Mouse (Mus musculus) lung, embryonic 16.5 days (tissue): ENCODE data around the gene Sh3gl3. TPM values are rescaled to one million over a fixed set of nuclear protein-coding genes. Genes with fewer than 3 reads are reported as not detected.

Experiments
- ATAC-seq: fragments of 200-750 bp; cut with Nextera tagmentation; 2 replicates; pipeline ENCODE4 v1.8.0; 2017; ENCODE audit warnings: low read depth, mild to moderate bottlenecking, moderate library complexity
- H3K27ac ChIP-seq: fragments of 300-500 bp; sonication (generic); 2 replicates; pipeline ENCODE4 v1.5.1; 2014; ENCODE audit warnings: mild to moderate bottlenecking, control low read depth, low read length
- H3K27me3 ChIP-seq: fragments of 300-500 bp; sonication (generic); 2 replicates; pipeline ENCODE4 v1.6.1; 2014; ENCODE audit warnings: low read depth, low read length, mixed read lengths; ENCODE audit not compliant: control insufficient read depth, insufficient read depth
- H3K36me3 ChIP-seq: fragments of 300-500 bp; sonication (generic); 2 replicates; pipeline ENCODE4 v1.6.1; 2014; ENCODE audit warnings: low read length; ENCODE audit not compliant: control insufficient read depth, insufficient read depth
- H3K4me1 ChIP-seq: fragments of 300-500 bp; sonication (generic); replicated peaks from 2 replicates; pipeline ENCODE4 v1.6.1; 2014; ENCODE audit warnings: low read length, mixed read lengths; ENCODE audit not compliant: control insufficient read depth, insufficient read depth
- H3K4me2 ChIP-seq: fragments of 300-500 bp; sonication (generic); 2 replicates; pipeline ENCODE4 v1.6.1; 2014; ENCODE audit warnings: low read depth, low read length, control low read depth
- H3K4me3 ChIP-seq: fragments of 300-500 bp; sonication (generic); 2 replicates; pipeline ENCODE4 v1.5.1; 2014; ENCODE audit warnings: mild to moderate bottlenecking, low read length, control low read depth
- H3K9ac ChIP-seq: fragments of 300-500 bp; sonication (generic); 2 replicates; pipeline ENCODE4 v1.6.1; 2014; ENCODE audit warnings: low read length, control low read depth
- H3K9me3 ChIP-seq: fragments of 300-500 bp; sonication (generic); 2 replicates; pipeline ENCODE4 v1.6.1; 2016; ENCODE audit warnings: low read length; ENCODE audit not compliant: control insufficient read depth
- WGBS: fragments of 180-500 bp; shearing (Covaris S2); extraction: QIAGEN DNeasy Blood & Tissue Kit; methylation state at CpG from one replicate; pipeline ENCODE4 v1.1.7; 2014; 5-methylcytosine and 5-hydroxymethylcytosine counted together
- polyA plus RNA-seq: library from polyadenylated mRNA; unstranded; fragments of >200 nt; fragmentation: Nextera tagmentation; extraction: Ambion mirVana; gene quantifications from 2 replicates; pipeline ENCODE4 v1.2.1, GENCODE M21; 2015

Sh3gl3 gene
- polyA plus RNA-seq, 1 experiment from 2014 or later, result 2.9 TPM

DNA sequence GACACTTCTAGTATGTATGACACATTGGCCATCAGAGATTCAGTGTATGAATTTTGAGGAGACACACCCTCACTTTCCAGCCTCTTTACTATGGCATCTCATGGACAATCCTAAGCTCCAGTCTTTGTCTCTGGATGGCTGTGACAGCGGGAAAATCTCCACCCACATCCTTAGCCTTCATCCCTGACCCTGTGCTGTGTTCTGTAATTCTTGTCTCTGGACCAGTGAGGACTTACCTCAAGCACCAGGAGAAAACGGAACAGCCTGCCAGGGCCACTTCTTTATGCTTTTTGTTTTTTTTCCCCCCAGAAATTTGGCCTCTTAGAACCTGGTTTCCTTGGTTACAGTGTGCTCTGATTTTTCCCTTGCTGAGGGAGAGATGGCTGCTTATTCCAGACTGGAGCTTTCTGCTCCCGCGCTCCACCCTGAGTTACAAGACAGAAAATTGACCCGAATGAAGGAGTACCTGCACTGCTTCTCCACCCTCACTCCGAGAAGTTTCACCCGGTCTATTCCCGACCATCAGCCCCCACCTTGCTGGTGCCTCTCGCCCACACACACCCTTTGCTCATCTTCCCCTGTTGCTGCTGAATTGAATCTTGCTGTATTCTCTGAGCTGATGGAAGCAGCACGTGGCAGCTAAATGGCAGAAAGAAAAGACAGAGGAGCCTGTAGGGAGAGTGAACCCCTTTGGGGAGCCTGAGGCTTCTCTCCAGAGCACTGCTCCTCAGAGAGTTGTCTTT lies 75.5 kb downstream of the Sh3gl3 start:
- Histone ChIP-seq H3K27ac (no peak overlapping the region), H3K4me1 (no peaks in the 10 kb centered on the region), H3K9me3 (no peaks in the 10 kb centered on the region), H3K27me3 (no peaks in the 10 kb centered on the region), H3K9ac (no peak overlapping the region), H3K4me2 (no peak overlapping the region), H3K36me3 (no peaks in the 10 kb centered on the region), H3K4me3 (no peak overlapping the region)
- 64% methylated on average over 10 of the region's 10 CpGs for WGBS
- ATAC-seq, result no peak

DNA sequence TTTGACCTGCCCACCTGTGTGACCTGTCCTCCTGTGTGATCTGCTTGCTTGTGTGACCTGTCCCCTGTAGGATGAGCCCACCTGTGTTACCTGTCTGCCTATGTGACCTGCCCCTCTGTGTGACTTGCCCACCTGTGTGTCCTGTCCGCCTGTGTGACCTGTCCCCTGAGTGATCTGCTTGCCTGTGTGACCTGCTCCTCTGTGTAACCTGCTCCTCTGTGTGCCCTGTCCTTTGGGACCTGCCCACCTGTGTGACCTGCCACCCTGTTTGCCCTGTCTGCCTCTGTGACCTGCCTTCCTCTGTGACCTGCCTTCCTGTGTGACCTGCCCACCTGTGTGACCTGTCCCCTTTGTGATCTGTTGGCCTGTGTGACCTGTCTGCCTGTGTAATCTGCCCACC lies 79.7 kb downstream of the Sh3gl3 start:
- Histone ChIP-seq H3K4me2 (no peak overlapping the region), H3K9ac (no peak overlapping the region), H3K27ac (no peak overlapping the region), H3K4me1 (no peaks in the 10 kb centered on the region), H3K36me3 (no peaks in the 10 kb centered on the region), H3K27me3 (no peaks in the 10 kb centered on the region), H3K9me3 (no peaks in the 10 kb centered on the region), H3K4me3 (no peak overlapping the region)
- 85% methylated on average over 1 of the region's 1 CpGs for WGBS
- ATAC-seq, result no peak

GRCm38 (mm10) chr7:82256936-82257335 lies 83.3 kb downstream of the Sh3gl3 start:
- no peak for ATAC-seq
- Histone ChIP-seq H3K4me2 (no peak overlapping the region), H3K27ac (no peak overlapping the region), H3K9me3 (no peaks in the 10 kb centered on the region), H3K36me3 (no peaks in the 10 kb centered on the region), H3K27me3 (no peaks in the 10 kb centered on the region), H3K4me1 (no peaks in the 10 kb centered on the region), H3K4me3 (no peak overlapping the region), H3K9ac (no peak overlapping the region)
- WGBS, result 63% methylated on average over 6 of the region's 6 CpGs

DNA sequence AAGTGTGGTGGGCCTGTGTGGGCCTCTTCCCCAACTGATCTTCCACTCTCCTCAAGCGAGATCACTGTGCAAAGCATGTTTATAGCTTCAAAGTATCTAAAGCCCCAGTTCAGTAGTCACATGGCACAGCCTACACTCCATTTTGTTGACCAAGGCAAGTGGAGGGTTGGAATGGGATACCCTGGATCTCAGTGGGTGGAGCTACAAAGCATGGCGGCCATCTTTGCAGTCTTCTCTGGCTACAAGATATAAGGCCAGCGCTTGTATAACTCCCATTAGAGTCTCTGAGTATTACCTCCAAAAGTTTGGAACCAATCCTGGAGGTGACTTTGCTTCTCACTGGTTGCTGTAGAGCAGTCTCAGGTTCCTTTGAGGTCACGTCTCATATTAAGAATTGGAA lies 83.9 kb downstream of the Sh3gl3 start:
- 85% methylated on average over 4 of the region's 4 CpGs for WGBS

GRCm38 (mm10) chr7:82260210-82260609 lies 86.6 kb downstream of the Sh3gl3 start:
- no peak overlapping the region for H3K4me2 ChIP-seq
- no peak for ATAC-seq
- H3K36me3 ChIP-seq, result no peaks in the 10 kb centered on the region
- no peak overlapping the region for H3K4me3 ChIP-seq
- H3K27ac ChIP-seq, result no peak overlapping the region
- no peaks in the 10 kb centered on the region for H3K9me3 ChIP-seq
- WGBS, result 66% methylated on average over 6 of the region's 6 CpGs
- no peak overlapping the region for H3K9ac ChIP-seq
- no peaks in the 10 kb centered on the region for H3K27me3 ChIP-seq
- no peaks in the 10 kb centered on the region for H3K4me1 ChIP-seq

More for the DNA sequence above, 83.9 kb downstream of the Sh3gl3 start:
- H3K9me3 ChIP-seq, result no peaks in the 10 kb centered on the region
- no peak overlapping the region for H3K4me3 ChIP-seq
- no peak overlapping the region for H3K9ac ChIP-seq
- H3K27me3 ChIP-seq, result no peaks in the 10 kb centered on the region
- no peaks in the 10 kb centered on the region for H3K4me1 ChIP-seq
- no peak overlapping the region for H3K27ac ChIP-seq
- ATAC-seq, result no peak
- H3K4me2 ChIP-seq, result no peak overlapping the region
- H3K36me3 ChIP-seq, result no peaks in the 10 kb centered on the region

DNA sequence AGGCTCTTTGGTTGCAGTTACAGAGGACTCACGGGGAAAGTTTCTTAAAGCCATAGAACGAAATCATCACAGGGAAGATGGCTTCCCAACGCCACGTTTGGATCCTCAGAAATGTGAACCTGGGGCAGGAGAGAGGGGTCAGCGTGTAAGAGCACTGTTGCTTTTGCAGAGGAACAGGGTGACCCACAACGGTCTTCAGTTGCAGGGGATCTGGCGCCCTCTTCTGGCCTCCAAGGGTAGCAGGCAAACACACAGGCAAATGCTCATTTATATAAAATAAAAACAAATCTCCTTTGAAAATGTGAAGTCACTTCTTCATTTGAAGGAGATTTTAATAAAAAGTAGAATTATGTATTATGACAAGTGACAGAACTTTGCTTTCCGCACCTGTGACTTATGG lies 89.5 kb downstream of the Sh3gl3 start:
- no peaks in the 10 kb centered on the region for H3K27me3 ChIP-seq
- no peak overlapping the region for H3K4me2 ChIP-seq
- no peak overlapping the region for H3K27ac ChIP-seq
- H3K36me3 ChIP-seq, result no peaks in the 10 kb centered on the region
- no peak for ATAC-seq
- no peak overlapping the region for H3K9ac ChIP-seq
- no peaks in the 10 kb centered on the region for H3K4me1 ChIP-seq
- WGBS, result 27% methylated on average over 8 of the region's 8 CpGs
- no peak overlapping the region for H3K4me3 ChIP-seq
- no peaks in the 10 kb centered on the region for H3K9me3 ChIP-seq

DNA sequence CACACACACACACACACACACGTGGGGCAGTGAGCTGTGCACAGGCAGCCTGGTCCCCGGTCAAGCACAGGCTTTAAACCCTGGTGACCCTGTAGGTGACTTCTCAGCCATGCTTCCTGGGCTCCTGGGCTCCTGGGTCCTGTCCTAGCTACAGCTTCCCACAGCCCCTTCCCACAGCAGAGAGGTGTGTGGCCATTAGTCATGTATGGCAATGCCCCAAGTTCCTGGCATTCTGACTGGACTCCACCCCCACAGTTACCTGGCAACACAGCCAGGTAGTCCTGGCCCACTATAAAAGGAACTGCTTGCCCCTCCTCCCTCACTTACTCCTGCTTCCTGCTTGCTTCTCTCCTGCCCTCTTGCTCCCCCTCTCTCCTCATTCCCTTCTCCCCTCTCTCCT lies 90.5 kb downstream of the Sh3gl3 start:
- H3K4me3 ChIP-seq, result no peak overlapping the region
- H3K4me2 ChIP-seq, result no peak overlapping the region
- H3K27ac ChIP-seq, result no peak overlapping the region
- no peaks in the 10 kb centered on the region for H3K9me3 ChIP-seq
- H3K4me1 ChIP-seq, result no peaks in the 10 kb centered on the region
- no peak overlapping the region for H3K9ac ChIP-seq
- 61% methylated on average over 2 of the region's 2 CpGs for WGBS
- ATAC-seq, result peak; percentile 76
- H3K36me3 ChIP-seq, result no peaks in the 10 kb centered on the region
- no peaks in the 10 kb centered on the region for H3K27me3 ChIP-seq

DNA sequence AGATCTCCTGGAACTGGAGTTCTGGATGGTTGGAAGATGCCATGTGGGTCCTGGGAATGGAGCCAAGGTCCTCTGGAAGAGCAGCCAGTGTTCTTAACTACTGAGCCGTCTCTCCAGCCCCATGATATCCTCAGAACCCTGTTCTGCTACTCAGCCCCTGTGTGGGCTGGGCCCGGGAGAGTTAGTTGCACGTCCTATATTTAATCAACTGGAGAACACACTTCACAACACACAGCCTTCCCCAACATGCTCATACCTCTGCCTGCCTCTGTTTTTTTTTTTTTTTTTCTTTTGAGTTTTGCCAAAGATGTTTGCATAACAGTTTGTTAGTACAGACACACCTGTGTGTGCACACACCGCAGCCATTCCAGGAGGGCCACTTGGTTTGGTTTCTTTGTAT lies 91.7 kb downstream of the Sh3gl3 start:
- no peak overlapping the region for H3K27ac ChIP-seq
- H3K4me1 ChIP-seq, result no peaks in the 10 kb centered on the region
- WGBS, result 43% methylated on average over 4 of the region's 4 CpGs
- no peak overlapping the region for H3K4me2 ChIP-seq
- H3K9me3 ChIP-seq, result no peaks in the 10 kb centered on the region
- ATAC-seq, result peak; percentile 76
- no peak overlapping the region for H3K9ac ChIP-seq
- no peaks in the 10 kb centered on the region for H3K36me3 ChIP-seq
- no peak overlapping the region for H3K4me3 ChIP-seq
- H3K27me3 ChIP-seq, result no peaks in the 10 kb centered on the region

GRCm38 (mm10) chr7:82269948-82270347 lies 96.3 kb downstream of the Sh3gl3 start:
- 21% methylated on average over 1 of the region's 1 CpGs for WGBS
- no peaks in the 10 kb centered on the region for H3K9me3 ChIP-seq
- H3K4me3 ChIP-seq, result no peak overlapping the region
- H3K9ac ChIP-seq, result no peak overlapping the region
- H3K4me2 ChIP-seq, result no peak overlapping the region
- no peaks in the 10 kb centered on the region for H3K36me3 ChIP-seq
- ATAC-seq, result no peak
- no peak overlapping the region for H3K27ac ChIP-seq
- no peaks in the 10 kb centered on the region for H3K4me1 ChIP-seq
- H3K27me3 ChIP-seq, result no peaks in the 10 kb centered on the region

- no peak overlapping the region for H3K4me3 ChIP-seq
- no peaks in the 10 kb centered on the region for H3K4me1 ChIP-seq
- H3K9me3 ChIP-seq, result no peaks in the 10 kb centered on the region
- no peak for ATAC-seq
- H3K27ac ChIP-seq, result no peak overlapping the region
- H3K36me3 ChIP-seq, result no peaks in the 10 kb centered on the region
- no peak overlapping the region for H3K9ac ChIP-seq
- 66% methylated on average over 5 of the region's 5 CpGs for WGBS
- H3K27me3 ChIP-seq, result no peaks in the 10 kb centered on the region
- no peak overlapping the region for H3K4me2 ChIP-seq
Measured at GRCm38 (mm10) chr7:82271742-82272141, 98.1 kb downstream of the Sh3gl3 start.
